Mouse (Mus musculus) 3T3-L1 (cell line): ENCODE data around the gene Adgrb3.

Experiments
- DNase-seq: peaks from one replicate; pipeline ENCODE4 v3.0.0-alpha.2; 2015; ENCODE audit warnings: low read depth, low spot score

Gene Adgrb3

GRCm38 (mm10) chr1:25828971-25829920 lies at the start of gene Adgrb3:
Gene Adgrb3 (minus strand): TSS chr1:25829707.
- no peak for DNase-seq

- DNase-seq = no peak
These were observed 48.0 kb upstream of the Adgrb3 start for GRCm38 (mm10) chr1:25877526-25877925.

- no peak for DNase-seq
These were observed 28.0 kb upstream of the Adgrb3 start for GRCm38 (mm10) chr1:25857473-25857872.

- DNase-seq = no peak
These were observed 25.0 kb upstream of the Adgrb3 start for GRCm38 (mm10) chr1:25854451-25854978.

- DNase-seq = no peak
These were observed 2.8 kb upstream of the Adgrb3 start for GRCm38 (mm10) chr1:25832260-25832659.

GRCm38 (mm10) chr1:25831521-25831900 lies 2.0 kb upstream of the Adgrb3 start:
- no peak for DNase-seq

GRCm38 (mm10) chr1:25830757-25831520 lies 1.4 kb upstream of the Adgrb3 start:
- DNase-seq = no peak

- no peak for DNase-seq
These were observed 629 bp upstream of the Adgrb3 start for GRCm38 (mm10) chr1:25829921-25830751.

- DNase-seq = no peak
These were observed 1.3 kb downstream of the Adgrb3 start for GRCm38 (mm10) chr1:25828071-25828755.

GRCm38 (mm10) chr1:25827436-25827835 lies 2.1 kb downstream of the Adgrb3 start:
- no peak for DNase-seq

GRCm38 (mm10) chr1:25826771-25827170 lies 2.7 kb downstream of the Adgrb3 start:
- DNase-seq = peak; percentile 9

GRCm38 (mm10) chr1:25824626-25825025 lies 4.9 kb downstream of the Adgrb3 start:
- DNase-seq = no peak

- no peak for DNase-seq
These were observed 5.5 kb downstream of the Adgrb3 start for GRCm38 (mm10) chr1:25823961-25824360.

- no peak for DNase-seq
These were observed 14.0 kb downstream of the Adgrb3 start for GRCm38 (mm10) chr1:25815491-25815890.

- DNase-seq = no peak
These were observed 50.7 kb downstream of the Adgrb3 start for GRCm38 (mm10) chr1:25778784-25779183.

- no peak for DNase-seq
These were observed 52.0 kb downstream of the Adgrb3 start for GRCm38 (mm10) chr1:25777459-25777858.

GRCm38 (mm10) chr1:25775440-25776130 lies 53.9 kb downstream of the Adgrb3 start:
- no peak for DNase-seq

GRCm38 (mm10) chr1:25768958-25769357 lies 60.5 kb downstream of the Adgrb3 start:
- no peak for DNase-seq

GRCm38 (mm10) chr1:25755265-25755664 lies 74.2 kb downstream of the Adgrb3 start:
- no peak for DNase-seq

GRCm38 (mm10) chr1:25754528-25754927 lies 75.0 kb downstream of the Adgrb3 start:
- DNase-seq = no peak
